Mouse (Mus musculus) spleen, adult 2 months (tissue): ENCODE results near the gene Sfn.

Experiments
- CTCF ChIP-seq: fragments of 200-500 bp; IDR thresholded peaks from 2 replicates; pipeline ENCODE4 v1.5.1; 2011; ENCODE audit warnings: mild to moderate bottlenecking, inconsistent platforms; ENCODE audit not compliant: insufficient read depth, insufficient read length, insufficient replicate concordance; ENCODE audit errors: extremely low read depth
- POLR2A ChIP-seq: fragments of 200-500 bp; IDR thresholded peaks from 2 replicates; pipeline ENCODE4 v1.6.1; 2011; ENCODE audit warnings: low read depth, low read length, inconsistent platforms

- TF ChIP-seq CTCF (no peak), POLR2A (no peak)
Observed at GRCm38 (mm10) chr4:133607284-133607683, 5.3 kb upstream of the Sfn start.
